Mouse (Mus musculus) urinary bladder, adult 18-20 months (tissue): ENCODE data around the gene Amot.

Source experiments
- DNase-seq, 2 experiments: peaks; one replicate each; pipeline ENCODE4 v3.0.0; 2022; ENCODE audit warnings: low spot score in 2 of 2, mixed read lengths in 2 of 2

Amot gene

GRCm38 (mm10) chrX:145504717-145505415 lies at the start of gene Amot:
TSS of gene Amot (minus strand) at chrX:145505181.
- DNase-seq: peak; percentile 70 to 71

- DNase-seq: no peak
These were observed 40.1 kb upstream of the Amot start for GRCm38 (mm10) chrX:145545060-145545459.

GRCm38 (mm10) chrX:145543602-145544490 lies 38.9 kb upstream of the Amot start:
- no peak for DNase-seq

GRCm38 (mm10) chrX:145541050-145541449 lies 36.1 kb upstream of the Amot start:
- no peak for DNase-seq

GRCm38 (mm10) chrX:145540321-145540720 lies 35.3 kb upstream of the Amot start:
- DNase-seq: no peak

- no peak for DNase-seq
These were observed 24.6 kb upstream of the Amot start for GRCm38 (mm10) chrX:145529602-145530001.

GRCm38 (mm10) chrX:145516322-145517066 lies 11.5 kb upstream of the Amot start:
- DNase-seq: no peak

GRCm38 (mm10) chrX:145515498-145516158 lies 10.6 kb upstream of the Amot start:
- DNase-seq: no peak

GRCm38 (mm10) chrX:145510675-145511074 lies 5.7 kb upstream of the Amot start:
- DNase-seq: no peak

- peak; percentile 20 to 30 for DNase-seq
These were observed 648 bp upstream of the Amot start for GRCm38 (mm10) chrX:145505457-145506201.

GRCm38 (mm10) chrX:145501666-145502355 lies 3.2 kb downstream of the Amot start:
- DNase-seq: no peak

GRCm38 (mm10) chrX:145499101-145499500 lies 5.9 kb downstream of the Amot start:
- DNase-seq: no peak

- DNase-seq: no peak
These were observed 6.3 kb downstream of the Amot start for GRCm38 (mm10) chrX:145498691-145499090.

GRCm38 (mm10) chrX:145497486-145497885 lies 7.5 kb downstream of the Amot start:
- peak in 1 of 2 experiments; percentile 3 for DNase-seq

GRCm38 (mm10) chrX:145495381-145495780 lies 9.6 kb downstream of the Amot start:
- no peak for DNase-seq

GRCm38 (mm10) chrX:145490821-145491220 lies 14.2 kb downstream of the Amot start:
- no peak for DNase-seq

GRCm38 (mm10) chrX:145490417-145490816 lies 14.6 kb downstream of the Amot start:
- no peak for DNase-seq

GRCm38 (mm10) chrX:145489950-145490349 lies 15.0 kb downstream of the Amot start:
- no peak for DNase-seq

- no peak for DNase-seq
These were observed 19.5 kb downstream of the Amot start for GRCm38 (mm10) chrX:145485495-145485894.

- DNase-seq: no peak
These were observed 21.4 kb downstream of the Amot start for GRCm38 (mm10) chrX:145483486-145484055.
